ENCODE assay signal across 23 mouse cellular contexts in genomic region chr11:69388680-69389079, GRCm38 (mm10). TPM values are rescaled to one million over a fixed set of nuclear protein-coding genes. Genes with fewer than 3 reads are reported as not detected.
DNase-seq lines count a peak whose midpoint lies in the region; ATAC-seq and TF ChIP-seq lines count a peak whose summit lies in the region.
"Had no signal": no experiment of that assay in that cellular context is flagged by ENCODE, and none has a peak within 500 bp of the region (broad histone marks: within the 10 kb centered on the region; RNA-seq: fewer than 3 reads in every experiment).

No protein-coding gene starts in this region.

- TF ChIP-seq EP300 in CH12.LX (IDR thresholded peaks at IDR 0.05; ENCODE audit: low read length) (no peak), MEL (IDR thresholded peaks at IDR 0.05; ENCODE audit: low read depth in 1 of 2, low read length in 2 of 2) (no peak)

- TF ChIP-seq RAD21 in CH12.LX (IDR thresholded peaks at IDR 0.05; ENCODE audit: low read depth, low read length) (no peak; the same call in 1 of the 2 replicates), MEL (IDR thresholded peaks at IDR 0.05; ENCODE audit: low read depth, low read length) (no peak)

- ATAC-seq in kidney, postnatal 0 days (replicated peaks; ENCODE audit: low FRiP score, low read depth) = no peak
- ATAC-seq: forebrain, embryonic 16.5 days; Patski had no signal

- no peaks in the 10 kb centered on the region for H3K9me3 ChIP-seq in kidney, postnatal 0 days (replicated peaks; ENCODE audit: low read length)
- no peaks in the 10 kb centered on the region for H3K9me3 ChIP-seq in CH12.LX (replicated peaks; ENCODE audit: low read length)
- no peaks in the 10 kb centered on the region for H3K9me3 ChIP-seq in MEL (replicated peaks; ENCODE audit: insufficient read depth, low read length)
- H3K9me3 ChIP-seq: embryonic facial prominence, embryonic 12.5 days; G1E; heart, embryonic 15.5 days had no signal

- no peak overlapping the region for H3K9ac ChIP-seq in kidney, postnatal 0 days (ENCODE audit: low read depth, low read length)
- H3K9ac ChIP-seq in CH12.LX (ENCODE audit: insufficient read depth, low read depth) (no peak overlapping the region), MEL (ENCODE audit: control insufficient read depth, low read depth, low read length, poor library complexity, severe bottlenecking) (no peak overlapping the region)
- H3K9ac ChIP-seq: embryonic facial prominence, embryonic 12.5 days; heart, embryonic 15.5 days; hindbrain, embryonic 14.5 days had no signal

- H3K4me3 ChIP-seq in gastrocnemius, adult 2 months = no peak overlapping the region
- no peak overlapping the region for H3K4me3 ChIP-seq in kidney, postnatal 0 days (replicated peaks; ENCODE audit: low read depth, low read length)
- no peak overlapping the region for H3K4me3 ChIP-seq in CH12.LX (replicated peaks in 1 of 3; ENCODE audit: low read depth in 2 of 3, low read length in 2 of 3, poor library complexity in 1 of 3)
- H3K4me3 ChIP-seq in MEL (ENCODE audit: control insufficient read depth in 1 of 2, insufficient read depth in 1 of 2, low read depth in 2 of 2, low read length in 2 of 2) = no peak overlapping the region
- H3K4me3 ChIP-seq: embryonic facial prominence, embryonic 12.5 days; heart, embryonic 15.5 days had no signal

- no peak overlapping the region for H3K4me2 ChIP-seq in kidney, postnatal 0 days (ENCODE audit: low read length)
- no peak overlapping the region for H3K4me2 ChIP-seq in CH12.LX (ENCODE audit: insufficient read depth, low read depth, poor library complexity, severe bottlenecking)
- H3K4me2 ChIP-seq: embryonic facial prominence, embryonic 12.5 days; heart, embryonic 11.5 days; heart, embryonic 15.5 days; hindbrain, embryonic 14.5 days had no signal

- in situ Hi-C loops in CH12.LX (cut with MboI; ENCODE audit: low pct_ligation_motif_present, low pct_unique_long_range_greater_than_20kb, low sequenced_read_pairs) = no loop called here

- TF ChIP-seq POLR2A in CH12.LX (IDR thresholded peaks at IDR 0.05; ENCODE audit: low read depth, low read length) (no peak), MEL (IDR thresholded peaks at IDR 0.05; ENCODE audit: control insufficient read depth in 1 of 2, insufficient read depth in 1 of 2, low read depth in 1 of 2, low read length in 2 of 2, poor library complexity in 1 of 2) (no peak)

- no peaks in the 10 kb centered on the region for H3K36me3 ChIP-seq in kidney, postnatal 0 days (ENCODE audit: insufficient read depth, low read length)
- H3K36me3 ChIP-seq in CH12.LX (replicated peaks in 1 of 2; ENCODE audit: control insufficient read depth in 1 of 2, insufficient read depth in 1 of 2, low read length in 1 of 2) (peaks cover 10 to 41% of the 10 kb centered on the region in 2 experiments), MEL (ENCODE audit: control insufficient read depth in 1 of 2, insufficient read depth in 2 of 2, low read length in 2 of 2) (no peaks in the 10 kb centered on the region; a peak in 1 of 4 replicates)
- H3K36me3 ChIP-seq: heart, embryonic 15.5 days had no signal

- DNase-seq in gastrocnemius, adult 2 months = no peak
- DNase-seq in gastrocnemius, adult 8-10 months (ENCODE audit: low spot score in 2 of 2) = no peak
- DNase-seq in kidney, postnatal 0 days (ENCODE audit: low spot score) = no peak
- no peak for DNase-seq in kidney, postnatal 10 days
- DNase-seq in CH12.LX (ENCODE audit: extremely low read depth) = no peak
- no peak for DNase-seq in MEL (ENCODE audit: low read depth, low spot score)
- DNase-seq in Muller cell, postnatal 12 days (ENCODE audit: inconsistent ontology term) = no peak
- no peak for DNase-seq in cerebellum, postnatal 36 days
- DNase-seq: adrenal gland, adult 2 months; adrenal gland, postnatal 25 days; cerebellum, adult 18-20 months; cerebellum, postnatal 10 days; gastrocnemius, postnatal 36 days; heart, adult 11 months; heart, postnatal 14 days; kidney, adult 11 months had no signal

- intact Hi-C loops in gastrocnemius, adult 2 months (cut with DNase I) = loop anchor here (5.0 to 10.0 kb wide), 2 partner anchors 66 to 194 kb away; partner anchors contain the start of genes Alox8, Cntrob and Trappc1

- no peak overlapping the region for H3K27ac ChIP-seq in gastrocnemius, adult 2 months
- H3K27ac ChIP-seq in kidney, postnatal 0 days = no peak overlapping the region
- H3K27ac ChIP-seq in CH12.LX (ENCODE audit: insufficient read depth, low read depth) (no peak overlapping the region), MEL (ENCODE audit: control insufficient read depth, low read depth, low read length) (no peak overlapping the region)
- H3K27ac ChIP-seq: embryonic facial prominence, embryonic 12.5 days; heart, embryonic 15.5 days; hindbrain, embryonic 14.5 days had no signal

- dilution Hi-C loops in CH12.LX (cut with MboI; ENCODE audit: extremely low pct_ligation_motif_present, extremely low pct_unique_long_range_greater_than_20kb, low sequenced_read_pairs) = no loop called here

- H3K4me1 ChIP-seq in kidney, postnatal 0 days (replicated peaks; ENCODE audit: insufficient read depth, low read length) = no peaks in the 10 kb centered on the region
- 0 out of 4 replicates have a peak, but pooled peaks cover 0 to under 1% of the 10 kb centered on the region in 2 experiments for H3K4me1 ChIP-seq in CH12.LX (ENCODE audit: control insufficient read depth in 1 of 2, insufficient read depth in 2 of 2)
- no peaks in the 10 kb centered on the region for H3K4me1 ChIP-seq in MEL (ENCODE audit: control insufficient read depth in 1 of 2, insufficient read depth in 2 of 2, low read length in 2 of 2)
- H3K4me1 ChIP-seq: heart, embryonic 15.5 days had no signal

- 96% methylated on average over 4 of the region's 4 CpGs for WGBS in kidney, postnatal 0 days

- no peaks in the 10 kb centered on the region for H3K79me2 ChIP-seq in CH12.LX (replicated peaks; ENCODE audit: control insufficient read depth, extremely low read depth, insufficient read depth, poor library complexity, severe bottlenecking)
- H3K79me2 ChIP-seq in MEL (ENCODE audit: control insufficient read depth, insufficient read depth, low read length, poor library complexity) = no peaks in the 10 kb centered on the region

- H3K27me3 ChIP-seq in kidney, postnatal 0 days (ENCODE audit: insufficient read depth, low read length) = no peaks in the 10 kb centered on the region
- H3K27me3 ChIP-seq in CH12.LX (replicated peaks) = no peaks in the 10 kb centered on the region
- H3K27me3 ChIP-seq in MEL (ENCODE audit: control insufficient read depth in 1 of 2, insufficient read depth in 2 of 2, low read length in 2 of 2) = no peaks in the 10 kb centered on the region
- H3K27me3 ChIP-seq: embryonic facial prominence, embryonic 12.5 days; heart, embryonic 15.5 days; Patski had no signal

- TF ChIP-seq CTCF in gastrocnemius, adult 2 months (IDR thresholded peaks at IDR 0.05) = peak; percentile 13; the same call in 1 of the 2 replicates
- TF ChIP-seq CTCF in kidney, postnatal 0 days (IDR thresholded peaks at IDR 0.05; ENCODE audit: low read depth) = peak; percentile 36; the same call in 1 of the 2 replicates
- peak in 1 of 2 experiments; percentile 29; a peak in 1 of 4 replicates for TF ChIP-seq CTCF in CH12.LX (conservative IDR thresholded peaks at IDR 0.05 in 1 of 2, IDR thresholded peaks at IDR 0.05 in 1 of 2; ENCODE audit: low read depth in 2 of 2, low read length in 2 of 2)
- TF ChIP-seq CTCF in MEL (IDR thresholded peaks at IDR 0.05 in 2 of 3, conservative IDR thresholded peaks at IDR 0.05 in 1 of 3; ENCODE audit: control insufficient read depth in 1 of 3, insufficient read depth in 1 of 3, low read depth in 2 of 3, low read length in 3 of 3, poor library complexity in 1 of 3, severe bottlenecking in 1 of 3) = peak in 1 of 3 experiments; percentile 16; a peak in 2 of 6 replicates

RNA-seq across cellular contexts. Expression of gene Naa38, which starts 6.6 kb away (rescaled TPM):
- total RNA-seq in gastrocnemius, adult 2 months (2021) = 10 to 100 TPM; 62.4 to 86.0 TPM
- total RNA-seq in gastrocnemius, adult 8-10 months (2022) = 10 to 100 TPM; 73.2 to 78.1 (median 75.7) TPM
- polyA plus RNA-seq in kidney, postnatal 0 days (2015; fragmentation: Nextera tagmentation; extraction: Ambion mirVana) = 183 and 198 TPM in 2 replicates
- total RNA-seq in CH12.LX (2012; rRNA removed) = 193 and 208 TPM in 2 replicates
- 161 and 201 TPM in 2 replicates for total RNA-seq in CH12.LX (2014; rRNA removed)
- polyA plus RNA-seq in CH12.LX (2012; ENCODE audit: insufficient read length, low read depth) = 137 and 153 TPM in 2 replicates
- 190 and 191 TPM in 2 replicates for total RNA-seq in MEL (2012; rRNA removed)
- 100 to 1,000 TPM in 1 of 2 experiments, not detected in 1; 173 TPM for polyA plus RNA-seq in MEL (2012; ENCODE audit: insufficient read depth in 1 of 2, insufficient read length in 2 of 2, low read depth in 1 of 2, low replicate concordance in 2 of 2, missing spikeins in 1 of 2)

RNA-seq across cellular contexts. Expression of gene Cyb5d1, which starts 6.8 kb away (rescaled TPM):
- total RNA-seq in gastrocnemius, adult 2 months (2021) = 10 to 100 TPM; 34.9 to 36.0 TPM
- total RNA-seq in gastrocnemius, adult 8-10 months (2022) = 10 to 100 TPM; 33.2 to 38.0 (median 36.7) TPM
- 16.6 and 19.8 TPM in 2 replicates for polyA plus RNA-seq in kidney, postnatal 0 days (2015; fragmentation: Nextera tagmentation; extraction: Ambion mirVana)
- total RNA-seq in CH12.LX (2012; rRNA removed) (28.4 and 37.4 TPM in 2 replicates), CH12.LX (2014; rRNA removed) (27.3 and 29.3 TPM in 2 replicates), MEL (2012; rRNA removed) (26.8 and 39.6 TPM in 2 replicates)
- polyA plus RNA-seq in CH12.LX (2012; ENCODE audit: insufficient read length, low read depth) (29.5 and 33.2 TPM in 2 replicates), MEL (2012; ENCODE audit: insufficient read depth in 1 of 2, insufficient read length in 2 of 2, low read depth in 1 of 2, low replicate concordance in 2 of 2, missing spikeins in 1 of 2) (10 to 100 TPM in 1 of 2 experiments, not detected in 1; 21.3 TPM)

RNA-seq across cellular contexts. Expression of gene Tmem88, which starts 9.4 kb away (rescaled TPM):
- 1 to 10 TPM; 6.5 to 7.4 TPM for total RNA-seq in gastrocnemius, adult 2 months (2021)
- total RNA-seq in gastrocnemius, adult 8-10 months (2022) = 1 to 10 TPM; 4.1 to 4.6 (median 4.1) TPM
- 55.5 and 61.3 TPM in 2 replicates for polyA plus RNA-seq in kidney, postnatal 0 days (2015; fragmentation: Nextera tagmentation; extraction: Ambion mirVana)
- total RNA-seq in CH12.LX (2012; rRNA removed) (0.25 and 0.38 TPM in 2 replicates), CH12.LX (2014; rRNA removed) (not detected in 2 replicates), MEL (2012; rRNA removed) (0.39 TPM in 2 replicates)
- polyA plus RNA-seq in CH12.LX (2012; ENCODE audit: insufficient read length, low read depth) (0.16 and 0.22 TPM in 2 replicates), MEL (2012; ENCODE audit: insufficient read depth in 1 of 2, insufficient read length in 2 of 2, low read depth in 1 of 2, low replicate concordance in 2 of 2, missing spikeins in 1 of 2) (under 1 TPM in 1 of 2 experiments, not detected in 1; 0.45 TPM)

RNA-seq across cellular contexts. Expression of gene Chd3, which starts 19.5 kb away (rescaled TPM):
- 1 to 10 TPM; 6.8 to 9.4 TPM for total RNA-seq in gastrocnemius, adult 2 months (2021)
- total RNA-seq in gastrocnemius, adult 8-10 months (2022) = 1 to 10 TPM; 4.2 to 9.0 (median 5.5) TPM
- polyA plus RNA-seq in kidney, postnatal 0 days (2015; fragmentation: Nextera tagmentation; extraction: Ambion mirVana) = 38.0 and 42.3 TPM in 2 replicates
- total RNA-seq in CH12.LX (2012; rRNA removed) (66.4 and 69.6 TPM in 2 replicates), CH12.LX (2014; rRNA removed) (30.6 and 31.9 TPM in 2 replicates), MEL (2012; rRNA removed) (37.3 and 65.8 TPM in 2 replicates)
- polyA plus RNA-seq in CH12.LX (2012; ENCODE audit: insufficient read length, low read depth) (87.1 and 92.0 TPM in 2 replicates), MEL (2012; ENCODE audit: insufficient read depth in 1 of 2, insufficient read length in 2 of 2, low read depth in 1 of 2, low replicate concordance in 2 of 2, missing spikeins in 1 of 2) (10 to 100 TPM in 1 of 2 experiments, not detected in 1; 84.9 TPM)

RNA-seq across cellular contexts. Expression of gene Kdm6b, which starts 24.8 kb away (rescaled TPM):
- 10 to 100 TPM; 23.9 to 24.5 TPM for total RNA-seq in gastrocnemius, adult 2 months (2021)
- total RNA-seq in gastrocnemius, adult 8-10 months (2022) = 10 to 100 TPM; 19.1 to 22.9 (median 20.8) TPM
- polyA plus RNA-seq in kidney, postnatal 0 days (2015; fragmentation: Nextera tagmentation; extraction: Ambion mirVana) = 23.2 and 26.8 TPM in 2 replicates
- total RNA-seq in CH12.LX (2012; rRNA removed) = 2.9 and 5.7 TPM in 2 replicates
- 0.36 and 0.66 TPM in 2 replicates for total RNA-seq in CH12.LX (2014; rRNA removed)
- polyA plus RNA-seq in CH12.LX (2012; ENCODE audit: insufficient read length, low read depth) = 6.0 and 7.2 TPM in 2 replicates
- 5.8 and 7.2 TPM in 2 replicates for total RNA-seq in MEL (2012; rRNA removed)
- polyA plus RNA-seq in MEL (2012; ENCODE audit: insufficient read depth in 1 of 2, insufficient read length in 2 of 2, low read depth in 1 of 2, low replicate concordance in 2 of 2, missing spikeins in 1 of 2) = 10 to 100 TPM; 25.0 to 43.4 TPM
